Mouse (Mus musculus) embryonic facial prominence, embryonic 15.5 days (tissue): ENCODE measurements around the gene Nifk. TPM values are rescaled to one million over a fixed set of nuclear protein-coding genes. Genes with fewer than 3 reads are reported as not detected.

ENCODE experiments used
- ATAC-seq: fragments of 200-750 bp; cut with Nextera tagmentation; 2 replicates; pipeline ENCODE4 v1.8.0; 2017; ENCODE audit warnings: low read depth, moderate TSS enrichment; ENCODE audit not compliant: insufficient number of reproducible peaks, low FRiP score, low TSS enrichment
- H3K27ac ChIP-seq: fragments of 300-500 bp; sonication (generic); replicated peaks from 2 replicates; pipeline ENCODE4 v1.5.1; 2015; ENCODE audit warnings: mild to moderate bottlenecking, inconsistent platforms
- H3K27me3 ChIP-seq: fragments of 300-500 bp; sonication (generic); 2 replicates; pipeline ENCODE4 v1.6.1; 2015; ENCODE audit warnings: inconsistent platforms
- H3K36me3 ChIP-seq: fragments of 300-500 bp; sonication (generic); 2 replicates; pipeline ENCODE4 v1.6.1; 2015; ENCODE audit warnings: mild to moderate bottlenecking, inconsistent platforms
- H3K4me1 ChIP-seq: fragments of 300-500 bp; sonication (generic); 2 replicates; pipeline ENCODE4 v1.6.1; 2015; ENCODE audit warnings: inconsistent platforms
- H3K4me2 ChIP-seq: fragments of 300-500 bp; sonication (generic); replicated peaks from 2 replicates; pipeline ENCODE4 v1.6.1; 2015; ENCODE audit warnings: mild to moderate bottlenecking, inconsistent platforms
- H3K4me3 ChIP-seq: fragments of 300-500 bp; sonication (generic); replicated peaks from 2 replicates; pipeline ENCODE4 v1.5.1; 2015; ENCODE audit warnings: mild to moderate bottlenecking, inconsistent platforms
- H3K9ac ChIP-seq: fragments of 300-500 bp; sonication (generic); 2 replicates; pipeline ENCODE4 v1.6.1; 2015; ENCODE audit warnings: inconsistent platforms
- H3K9me3 ChIP-seq: fragments of 300-500 bp; sonication (generic); replicated peaks from 2 replicates; pipeline ENCODE4 v1.6.1; 2016; ENCODE audit warnings: inconsistent platforms
- WGBS: fragments of 180-500 bp; shearing (Covaris S2); methylation state at CpG from one replicate; pipeline ENCODE4 v1.1.7; 2015; 5-methylcytosine and 5-hydroxymethylcytosine counted together
- polyA plus RNA-seq: library from polyadenylated mRNA; unstranded; fragments of >200 nt; fragmentation: Nextera tagmentation; extraction: Ambion mirVana; gene quantifications from 2 replicates; pipeline ENCODE4 v1.2.1, GENCODE M21; 2015

The Nifk gene
- polyA plus RNA-seq, 1 experiment from 2014 or later = 74.6 TPM

DNA sequence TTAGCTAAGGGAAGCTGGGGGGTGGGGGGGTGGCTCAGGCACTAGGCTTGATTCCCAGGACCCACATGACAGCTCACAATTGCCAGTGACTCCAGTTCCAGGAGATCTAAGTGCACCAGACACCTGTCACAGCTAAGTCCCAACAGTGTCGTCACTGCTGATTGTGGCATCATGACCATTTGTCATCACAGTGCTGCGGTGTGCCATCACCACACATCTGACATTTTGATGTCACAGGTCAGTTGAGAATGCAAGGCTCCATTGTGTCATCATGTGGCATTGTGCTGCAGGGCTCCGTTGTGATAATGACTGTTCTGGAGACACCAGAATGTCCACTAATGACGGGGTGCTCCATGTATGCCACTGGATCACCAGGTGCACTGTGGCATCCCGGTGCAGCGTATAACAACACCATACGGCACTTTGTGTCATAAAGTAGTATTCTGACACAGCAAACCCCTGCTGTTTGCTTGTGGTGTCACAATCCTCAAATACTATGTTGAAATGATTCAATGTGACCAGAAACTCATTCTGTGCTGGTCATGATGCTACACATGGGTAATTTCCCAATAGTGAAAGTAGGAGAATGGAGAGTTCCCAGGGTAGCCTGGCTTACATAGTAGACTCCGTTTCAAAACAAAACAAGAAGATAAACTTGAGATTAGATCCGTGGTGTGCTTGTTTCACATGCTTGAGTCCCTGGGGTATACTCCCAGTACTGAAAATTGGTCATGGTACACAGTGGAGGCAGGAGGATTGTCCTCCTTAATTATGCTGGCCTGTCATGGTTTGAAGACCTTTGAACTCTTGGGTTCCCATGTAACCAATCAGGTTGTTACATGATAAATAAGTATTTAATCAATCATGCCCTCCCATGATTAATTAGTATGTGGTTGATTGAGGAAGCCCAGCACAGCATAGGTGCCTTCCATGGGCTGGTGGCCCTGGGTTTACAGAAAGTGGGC lies 13.4 kb downstream of the Nifk start:
- no peaks in the 10 kb centered on the region for H3K27me3 ChIP-seq
- no peak overlapping the region for H3K4me3 ChIP-seq
- 82% methylated on average over 9 of the region's 9 CpGs for WGBS
- H3K9ac ChIP-seq = no peak overlapping the region
- no peak overlapping the region for H3K4me2 ChIP-seq
- H3K4me1 ChIP-seq = no peaks in the 10 kb centered on the region
- H3K27ac ChIP-seq = no peak overlapping the region
- peaks cover 48% of the 10 kb centered on the region for H3K36me3 ChIP-seq
- no peaks in the 10 kb centered on the region for H3K9me3 ChIP-seq
- ATAC-seq = no peak

- Histone ChIP-seq H3K9me3 (no peaks in the 10 kb centered on the region), H3K4me2 (no peak overlapping the region), H3K9ac (no peak overlapping the region), H3K27me3 (no peaks in the 10 kb centered on the region), H3K27ac (no peak overlapping the region), H3K4me3 (no peak overlapping the region), H3K4me1 (no peaks in the 10 kb centered on the region), H3K36me3 (peaks cover 40% of the 10 kb centered on the region)
- no peak for ATAC-seq
These were observed 14.2 kb downstream of the Nifk start for GRCm38 (mm10) chr1:118335847-118336246.

- no peak for ATAC-seq
- Histone ChIP-seq H3K4me1 (no peaks in the 10 kb centered on the region), H3K27me3 (no peaks in the 10 kb centered on the region), H3K36me3 (peaks cover 20% of the 10 kb centered on the region), H3K9ac (no peak overlapping the region), H3K4me2 (no peak overlapping the region), H3K27ac (no peak overlapping the region), H3K9me3 (no peaks in the 10 kb centered on the region), H3K4me3 (no peak overlapping the region)
- WGBS = 60% methylated on average over 5 of the region's 5 CpGs
These were observed 16.3 kb downstream of the Nifk start for GRCm38 (mm10) chr1:118337921-118338320.

DNA sequence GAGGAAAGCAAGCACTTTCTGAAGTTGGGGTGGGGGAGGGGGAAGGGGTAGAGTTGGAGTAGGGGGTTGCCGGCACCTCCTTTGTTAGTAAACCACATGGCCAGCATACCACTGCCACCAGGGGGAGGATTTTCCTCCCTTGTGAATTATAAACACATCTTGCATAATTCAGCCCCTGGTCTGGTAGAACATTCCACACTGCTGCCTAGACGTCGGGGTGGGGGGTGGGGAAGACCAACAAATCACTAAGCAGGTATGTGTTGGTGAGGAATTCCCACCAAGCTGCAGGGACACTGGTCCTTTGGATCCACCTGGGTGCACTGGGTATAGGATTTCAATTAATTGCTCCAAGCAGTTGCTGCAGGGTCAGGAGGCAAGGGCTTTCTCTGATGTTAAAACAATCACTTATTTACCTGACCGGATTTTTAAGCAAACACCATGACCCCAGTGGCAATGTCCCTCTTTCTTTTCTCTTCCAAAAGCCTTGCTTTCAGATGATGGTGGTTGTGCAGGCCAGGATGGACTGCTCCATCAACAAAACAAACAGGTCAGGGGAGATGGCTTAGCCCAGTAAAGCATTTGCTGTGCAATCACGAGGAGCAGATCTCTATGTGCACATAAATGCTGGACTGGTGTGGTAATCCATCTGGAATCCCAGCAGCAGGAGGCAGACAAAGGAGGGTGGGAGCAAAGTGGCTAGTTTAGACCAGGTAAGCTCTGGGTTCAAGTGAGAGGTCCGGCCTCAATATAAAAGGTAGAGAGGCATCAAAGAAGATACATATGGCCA lies 22.2 kb downstream of the Nifk start:
- H3K9ac ChIP-seq = no peak overlapping the region
- H3K27ac ChIP-seq = no peak overlapping the region
- ATAC-seq = no peak
- H3K4me2 ChIP-seq = no peak overlapping the region
- H3K27me3 ChIP-seq = no peaks in the 10 kb centered on the region
- no peaks in the 10 kb centered on the region for H3K36me3 ChIP-seq
- H3K4me3 ChIP-seq = no peak overlapping the region
- no peaks in the 10 kb centered on the region for H3K9me3 ChIP-seq
- WGBS = 24% methylated on average over 6 of the region's 6 CpGs
- H3K4me1 ChIP-seq = 0 out of 2 replicates have a peak, but pooled peaks cover 4% of the 10 kb centered on the region

GRCm38 (mm10) chr1:118349922-118350321 lies 28.3 kb downstream of the Nifk start:
- Histone ChIP-seq H3K9me3 (no peaks in the 10 kb centered on the region), H3K27me3 (no peaks in the 10 kb centered on the region), H3K36me3 (no peaks in the 10 kb centered on the region), H3K4me2 (no peak overlapping the region), H3K4me1 (no peaks in the 10 kb centered on the region), H3K4me3 (no peak overlapping the region), H3K27ac (no peak overlapping the region), H3K9ac (no peak overlapping the region)
- ATAC-seq = no peak
- 75% methylated on average over 3 of the region's 3 CpGs for WGBS

GRCm38 (mm10) chr1:118359071-118359761 lies 37.6 kb downstream of the Nifk start:
- Histone ChIP-seq H3K27me3 (no peaks in the 10 kb centered on the region), H3K4me3 (no peak overlapping the region), H3K9me3 (no peaks in the 10 kb centered on the region), H3K36me3 (no peaks in the 10 kb centered on the region), H3K4me2 (no peak overlapping the region), H3K9ac (no peak overlapping the region), H3K27ac (no peak overlapping the region), H3K4me1 (no peaks in the 10 kb centered on the region)
- 70% methylated on average over 6 of the region's 6 CpGs for WGBS
- no peak for ATAC-seq

DNA sequence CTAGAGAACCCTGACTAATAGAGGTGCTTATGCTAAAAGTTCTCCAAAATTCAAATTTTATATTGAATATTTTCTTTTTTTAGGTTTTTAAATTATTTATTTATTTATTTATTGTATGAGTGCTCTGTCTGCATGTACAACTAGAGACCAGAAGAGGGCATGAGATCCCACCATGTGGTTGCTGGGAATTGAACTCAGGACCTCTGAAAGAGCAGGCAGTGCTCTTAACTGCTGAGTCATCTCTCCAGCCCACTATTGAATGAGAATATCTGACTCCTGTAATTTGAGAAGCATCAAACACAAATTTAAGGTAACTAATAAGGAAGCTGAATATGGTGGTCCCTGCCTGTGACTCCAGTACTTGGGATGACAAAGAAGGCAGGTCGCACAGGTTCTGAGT lies 46.3 kb downstream of the Nifk start:
- H3K4me3 ChIP-seq = no peak overlapping the region
- no peak overlapping the region for H3K9ac ChIP-seq
- H3K4me2 ChIP-seq = no peak overlapping the region
- no peak for ATAC-seq
- 89% methylated on average over 1 of the region's 1 CpGs for WGBS
- no peak overlapping the region for H3K27ac ChIP-seq
- H3K9me3 ChIP-seq = no peaks in the 10 kb centered on the region
- no peaks in the 10 kb centered on the region for H3K4me1 ChIP-seq
- H3K36me3 ChIP-seq = no peaks in the 10 kb centered on the region
- H3K27me3 ChIP-seq = no peaks in the 10 kb centered on the region

- no peak for ATAC-seq
- Histone ChIP-seq H3K9ac (no peak overlapping the region), H3K4me3 (no peak overlapping the region), H3K4me1 (no peaks in the 10 kb centered on the region), H3K9me3 (no peaks in the 10 kb centered on the region), H3K27ac (no peak overlapping the region), H3K36me3 (no peaks in the 10 kb centered on the region), H3K4me2 (no peak overlapping the region), H3K27me3 (no peaks in the 10 kb centered on the region)
- 65% methylated on average over 3 of the region's 3 CpGs for WGBS
These were observed 47.3 kb downstream of the Nifk start for GRCm38 (mm10) chr1:118368721-118369461.

DNA sequence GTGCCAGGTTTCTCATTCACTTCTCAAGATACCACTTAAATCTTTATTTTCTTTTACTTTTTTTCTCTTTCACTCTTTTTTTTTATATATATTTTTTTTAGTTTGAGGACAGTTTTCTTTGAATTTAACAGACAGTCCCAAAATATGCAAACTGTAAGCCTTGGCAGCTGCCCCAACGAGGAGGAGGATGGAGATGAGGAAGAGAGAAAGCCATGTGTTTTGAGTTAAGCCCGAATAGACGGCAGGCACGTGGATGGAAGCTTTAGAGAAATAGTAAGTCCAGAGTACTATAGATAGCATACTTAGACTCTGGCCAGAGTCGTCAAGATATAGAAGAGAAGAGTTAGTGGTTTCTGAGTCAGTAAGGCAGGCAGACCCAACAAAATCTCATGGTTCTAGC lies 56.1 kb downstream of the Nifk start:
- no peak overlapping the region for H3K4me2 ChIP-seq
- H3K9ac ChIP-seq = no peak overlapping the region
- WGBS = 28% methylated on average over 5 of the region's 5 CpGs
- no peaks in the 10 kb centered on the region for H3K27me3 ChIP-seq
- no peaks in the 10 kb centered on the region for H3K36me3 ChIP-seq
- no peaks in the 10 kb centered on the region for H3K9me3 ChIP-seq
- ATAC-seq = no peak
- H3K4me3 ChIP-seq = no peak overlapping the region
- no peaks in the 10 kb centered on the region for H3K4me1 ChIP-seq
- H3K27ac ChIP-seq = no peak overlapping the region

- Histone ChIP-seq H3K4me2 (no peak overlapping the region), H3K9me3 (no peaks in the 10 kb centered on the region), H3K9ac (no peak overlapping the region), H3K36me3 (no peaks in the 10 kb centered on the region), H3K27ac (no peak overlapping the region), H3K27me3 (no peaks in the 10 kb centered on the region), H3K4me3 (no peak overlapping the region), H3K4me1 (no peaks in the 10 kb centered on the region)
- 70% methylated on average over 8 of the region's 8 CpGs for WGBS
- ATAC-seq = no peak
These were observed 58.6 kb downstream of the Nifk start for GRCm38 (mm10) chr1:118380105-118380786.
